Mouse (Mus musculus) CD4-positive helper T cell, adult 2 months (primary cell): Measurements from ENCODE around the gene Syce3.

ENCODE experiments used
- DNase-seq: peaks from one replicate; pipeline ENCODE4 v3.0.0-alpha.2; 2012; ENCODE audit warnings: low read depth, missing footprints, low spot score

Syce3 gene

GRCm38 (mm10) chr15:89373027-89373761, 37.1 kb downstream of the Syce3 start:
- DNase-seq = peak; percentile 91

- no peak for DNase-seq
These were observed 37.8 kb downstream of the Syce3 start for GRCm38 (mm10) chr15:89372536-89372935.

- no peak for DNase-seq
These were observed 38.2 kb downstream of the Syce3 start for GRCm38 (mm10) chr15:89372068-89372467.

- DNase-seq = no peak
These were observed 45.2 kb downstream of the Syce3 start for GRCm38 (mm10) chr15:89365141-89365551.

- DNase-seq = no peak
These were observed 47.3 kb downstream of the Syce3 start for GRCm38 (mm10) chr15:89363051-89363450.

- DNase-seq = no peak
These were observed 51.5 kb downstream of the Syce3 start for GRCm38 (mm10) chr15:89358784-89359183.

GRCm38 (mm10) chr15:89356372-89356771, 53.9 kb downstream of the Syce3 start:
- peak; percentile 76 for DNase-seq

GRCm38 (mm10) chr15:89355241-89356187, 54.8 kb downstream of the Syce3 start, which contains the start of the genes Lmf2 and Ncaph2:
TSS of gene Lmf2 (minus strand) at chr15:89355659.
TSS of gene Ncaph2 (plus strand) at chr15:89355719.
- DNase-seq = peak; percentile 97

- no peak for DNase-seq
These were observed 55.8 kb downstream of the Syce3 start for GRCm38 (mm10) chr15:89354455-89354854.

GRCm38 (mm10) chr15:89353837-89354236, 56.5 kb downstream of the Syce3 start:
- no peak for DNase-seq

- no peak for DNase-seq
These were observed 57.5 kb downstream of the Syce3 start for GRCm38 (mm10) chr15:89352795-89353194.

GRCm38 (mm10) chr15:89352054-89352453, 58.2 kb downstream of the Syce3 start:
- no peak for DNase-seq

GRCm38 (mm10) chr15:89351302-89351701, 59.0 kb downstream of the Syce3 start:
- no peak for DNase-seq

- DNase-seq = no peak
These were observed 59.9 kb downstream of the Syce3 start for GRCm38 (mm10) chr15:89350447-89350846.

- peak; percentile 19 for DNase-seq
These were observed 67.0 kb downstream of the Syce3 start for GRCm38 (mm10) chr15:89343325-89343724.

GRCm38 (mm10) chr15:89341678-89342077, 68.6 kb downstream of the Syce3 start:
- DNase-seq = no peak
